Mouse (Mus musculus) kidney, adult 8-10 months (tissue): ENCODE results near the gene Abcc9.

ENCODE experiments used
- DNase-seq, 2 experiments: peaks; one replicate each; pipeline ENCODE4 v3.0.0; 2022

Gene Abcc9

DNA sequence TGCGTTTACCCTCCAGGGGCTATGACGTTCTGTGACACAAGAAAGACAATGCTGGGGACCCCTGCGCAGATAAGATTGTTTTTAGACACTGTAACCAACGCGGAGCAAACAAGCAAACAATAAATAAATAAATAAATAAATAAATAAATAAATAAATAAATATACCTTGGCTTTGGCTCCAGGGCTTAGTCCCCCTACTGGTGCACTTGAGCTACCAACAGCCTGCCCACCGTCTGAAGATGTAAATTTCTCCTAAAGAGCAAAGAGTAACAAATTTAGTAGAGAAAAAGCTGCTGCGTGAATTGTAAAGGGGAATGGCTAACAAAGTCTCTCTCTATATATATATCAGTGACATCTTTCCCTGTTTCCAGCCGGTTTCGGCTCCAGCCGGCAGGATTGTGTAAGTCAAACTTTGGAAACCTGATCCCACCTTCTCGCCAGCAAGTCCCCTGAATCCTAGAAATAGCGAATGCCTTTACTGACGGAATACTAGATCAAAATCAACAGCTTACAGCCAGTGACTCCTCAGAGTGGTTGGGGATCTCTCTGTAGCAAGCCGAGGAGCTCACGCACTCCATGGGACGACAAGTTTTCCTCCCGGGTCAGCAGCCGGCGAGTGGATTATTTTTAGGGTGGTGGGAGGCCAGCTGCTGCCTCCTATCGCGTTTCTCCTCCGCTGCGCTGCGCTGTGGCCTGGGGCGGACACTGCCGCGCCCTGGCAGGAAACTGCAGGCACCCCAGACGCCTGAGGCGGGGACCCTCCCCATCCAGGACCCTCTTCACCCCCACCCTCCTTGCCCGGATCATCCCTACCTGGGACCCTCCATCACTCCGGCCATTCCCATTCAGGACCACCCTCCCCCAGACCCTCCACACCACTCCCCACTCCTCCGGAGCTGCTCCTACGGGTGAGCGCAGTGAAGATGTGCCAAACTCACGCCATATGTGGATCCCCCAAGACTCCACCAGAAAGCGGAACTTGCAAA lies at the start of gene Abcc9:
Gene Abcc9 (minus strand): TSS at position 664 of the 986 bp plus-strand sequence.
- DNase-seq: no peak

DNA sequence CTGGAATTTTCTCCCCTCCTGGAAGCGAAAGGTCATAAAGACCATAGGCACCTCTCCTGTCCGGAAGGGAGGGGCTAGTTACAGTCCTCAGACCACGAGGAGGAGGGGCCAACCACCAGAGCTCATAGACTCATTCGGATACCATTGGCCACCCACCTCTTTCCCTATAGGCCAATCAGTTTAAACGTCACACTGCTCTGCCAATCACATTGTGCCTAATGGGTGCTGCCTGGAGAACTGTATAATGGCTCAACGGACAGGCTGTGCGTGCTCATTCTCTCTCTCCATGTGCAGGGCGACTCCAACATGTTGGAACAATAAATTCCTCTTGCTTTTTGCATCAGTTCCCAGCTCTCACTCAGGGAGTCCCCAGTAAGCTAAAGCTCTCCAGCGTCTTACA lies 49.2 kb upstream of the Abcc9 start:
- DNase-seq: no peak

DNA sequence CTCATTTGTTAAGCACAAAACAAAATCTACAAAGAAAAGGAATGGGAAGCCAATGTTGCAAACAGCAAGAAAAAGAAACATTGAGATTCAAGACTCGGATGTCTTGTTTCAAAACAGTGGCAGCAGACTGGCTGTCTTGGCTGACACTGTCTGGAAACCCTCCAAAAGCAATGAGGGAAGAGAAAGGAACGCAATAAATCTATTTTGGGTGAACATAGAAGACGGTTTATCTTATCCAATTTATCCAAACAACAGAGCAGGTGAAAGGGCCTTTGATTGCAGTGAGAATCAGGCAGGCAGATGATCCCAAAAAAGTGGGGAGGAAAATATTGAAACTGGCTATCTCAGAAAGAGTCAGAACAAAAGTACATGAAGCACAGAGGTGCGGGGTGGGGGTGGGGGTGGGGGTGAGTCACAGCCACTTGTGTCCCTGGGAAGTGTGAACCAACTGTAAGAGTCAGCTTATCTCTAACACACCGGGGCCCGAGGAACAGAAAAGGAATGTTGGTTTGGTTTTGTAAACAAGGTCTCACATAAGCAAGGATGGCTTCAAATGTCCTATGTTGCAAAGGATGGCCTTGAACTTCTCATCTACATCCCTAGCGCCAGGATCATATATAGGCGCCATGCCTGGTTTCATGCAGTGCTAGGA lies 46.1 kb upstream of the Abcc9 start:
- no peak for DNase-seq

DNA sequence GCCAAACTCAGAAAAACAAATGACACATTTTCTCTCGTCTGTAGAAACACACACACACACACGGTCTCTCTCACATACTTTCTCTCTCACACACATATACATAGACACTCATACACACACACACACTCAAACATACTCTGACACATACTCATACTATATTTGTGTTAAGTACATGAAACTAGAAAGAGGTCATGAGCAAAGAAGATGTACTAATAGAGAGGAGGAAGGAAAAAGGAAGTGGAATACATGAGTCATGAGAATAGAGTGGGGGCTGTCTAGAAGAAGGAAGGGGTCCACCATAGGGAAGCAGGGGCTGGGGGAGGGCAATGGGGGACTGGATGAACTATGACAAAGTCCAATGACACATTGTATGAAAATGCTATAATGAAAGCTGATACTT lies 45.0 kb upstream of the Abcc9 start:
- DNase-seq: no peak

DNA sequence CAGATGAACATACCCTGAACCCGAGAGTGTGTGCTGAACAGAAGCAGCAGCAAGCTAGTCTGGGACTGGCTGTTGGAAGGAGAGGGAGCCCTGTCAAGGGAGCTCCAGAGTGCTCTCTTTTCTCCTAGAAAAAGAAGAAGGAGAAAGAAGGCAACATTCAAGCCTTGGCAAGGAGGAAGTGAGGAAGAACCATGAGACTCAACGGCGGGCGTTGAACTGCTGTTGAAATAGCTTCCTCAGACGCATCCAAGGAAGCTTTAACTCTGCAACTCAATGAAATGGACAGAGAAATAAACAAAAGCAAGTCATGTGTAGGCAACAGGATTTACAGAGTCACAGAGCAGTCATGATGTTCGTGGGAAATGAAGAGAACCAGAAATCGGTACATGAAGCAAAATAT lies 44.6 kb upstream of the Abcc9 start:
- no peak for DNase-seq

DNA sequence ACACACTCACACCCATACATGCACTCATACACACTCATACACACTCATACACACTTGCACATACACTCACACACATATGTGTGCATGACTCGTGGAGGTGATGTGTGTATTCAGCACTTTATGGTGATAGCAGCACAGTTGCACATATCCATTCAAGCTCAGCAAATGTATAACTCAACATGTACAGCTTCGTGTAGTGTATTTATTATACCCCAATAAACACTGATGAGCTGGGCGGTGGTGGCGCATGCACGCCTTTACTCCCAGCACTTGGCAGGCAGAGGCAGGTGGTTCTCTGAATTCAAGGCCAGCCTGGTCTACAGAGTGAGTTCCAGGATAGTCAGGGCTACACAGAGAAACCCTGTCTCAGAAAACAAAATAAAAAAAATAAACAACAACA lies 43.4 kb upstream of the Abcc9 start:
- no peak for DNase-seq

DNA sequence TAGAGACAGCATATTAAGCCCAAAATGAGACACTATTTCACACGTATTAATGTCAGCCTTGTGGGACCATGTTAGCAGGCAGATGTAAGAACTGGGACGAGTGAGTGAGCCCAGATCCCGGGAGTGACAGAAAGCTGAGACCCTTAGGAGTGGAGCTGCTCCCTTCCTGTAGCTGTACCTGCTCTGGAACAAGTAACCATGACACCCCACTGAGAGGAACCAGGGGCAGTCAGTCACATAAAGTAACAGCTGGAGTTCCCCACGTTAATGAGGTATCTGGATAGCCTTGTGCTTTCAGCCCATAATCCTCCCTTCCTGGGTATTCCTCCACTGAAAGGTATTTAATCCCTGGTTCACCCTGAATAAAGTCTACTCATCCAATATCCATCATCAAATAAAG lies 41.1 kb upstream of the Abcc9 start:
- no peak for DNase-seq

DNA sequence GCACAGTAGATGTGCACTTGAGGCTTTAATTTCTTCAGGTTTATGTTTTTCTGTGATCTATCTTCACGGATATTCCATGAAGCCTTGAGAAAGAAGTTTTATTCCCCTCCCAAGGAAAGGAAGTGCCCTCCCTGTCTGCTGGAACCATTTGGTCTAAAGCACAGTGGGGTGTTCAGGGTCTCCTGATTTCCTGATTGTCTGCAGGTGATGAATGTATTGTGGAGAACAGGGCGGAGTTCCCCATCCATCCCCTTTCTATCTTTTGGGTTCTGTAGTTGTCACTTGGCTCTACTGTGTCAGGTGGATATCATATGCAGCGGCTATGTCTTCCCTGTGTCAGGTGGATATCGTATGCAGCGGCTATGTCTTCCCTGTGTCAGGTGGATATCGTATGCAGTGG lies 39.6 kb upstream of the Abcc9 start:
- no peak for DNase-seq

DNA sequence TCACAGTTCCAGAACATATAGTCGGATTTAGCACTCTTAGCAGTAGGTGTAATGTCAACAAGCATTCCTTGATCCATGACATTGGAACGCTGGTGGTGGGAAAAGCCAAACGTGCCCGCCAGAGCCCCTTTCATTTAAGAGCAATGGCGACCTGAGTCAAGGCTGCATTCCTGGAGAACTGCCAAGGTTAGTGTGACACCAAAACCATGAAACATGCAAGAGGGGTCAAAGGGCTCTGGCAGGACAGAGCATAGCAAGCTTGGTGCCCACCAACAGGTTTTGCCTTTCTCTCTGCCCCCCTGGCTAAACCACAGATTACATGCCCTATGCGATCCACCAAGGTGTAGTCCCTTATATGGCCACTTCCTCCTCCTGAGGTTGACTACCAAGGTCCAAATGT lies 36.5 kb upstream of the Abcc9 start:
- DNase-seq: no peak

DNA sequence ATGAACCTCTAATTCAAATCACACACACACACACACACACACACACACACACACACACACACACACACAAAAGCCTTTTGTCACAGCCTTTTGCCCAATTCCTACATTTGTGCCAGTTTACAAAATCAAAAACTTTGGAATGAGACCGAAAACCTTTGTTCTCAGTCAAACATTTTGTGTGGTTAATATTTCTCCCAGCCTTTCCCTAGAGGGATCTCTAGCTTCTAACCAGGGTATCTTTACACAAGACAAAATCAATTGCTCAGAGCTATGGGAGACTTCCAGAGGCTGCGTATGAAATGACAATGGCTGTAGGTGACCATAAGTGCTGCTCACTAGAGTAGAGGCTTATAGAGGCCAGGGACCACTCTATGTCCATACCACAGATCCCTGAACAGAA lies 36.1 kb upstream of the Abcc9 start:
- DNase-seq: no peak

DNA sequence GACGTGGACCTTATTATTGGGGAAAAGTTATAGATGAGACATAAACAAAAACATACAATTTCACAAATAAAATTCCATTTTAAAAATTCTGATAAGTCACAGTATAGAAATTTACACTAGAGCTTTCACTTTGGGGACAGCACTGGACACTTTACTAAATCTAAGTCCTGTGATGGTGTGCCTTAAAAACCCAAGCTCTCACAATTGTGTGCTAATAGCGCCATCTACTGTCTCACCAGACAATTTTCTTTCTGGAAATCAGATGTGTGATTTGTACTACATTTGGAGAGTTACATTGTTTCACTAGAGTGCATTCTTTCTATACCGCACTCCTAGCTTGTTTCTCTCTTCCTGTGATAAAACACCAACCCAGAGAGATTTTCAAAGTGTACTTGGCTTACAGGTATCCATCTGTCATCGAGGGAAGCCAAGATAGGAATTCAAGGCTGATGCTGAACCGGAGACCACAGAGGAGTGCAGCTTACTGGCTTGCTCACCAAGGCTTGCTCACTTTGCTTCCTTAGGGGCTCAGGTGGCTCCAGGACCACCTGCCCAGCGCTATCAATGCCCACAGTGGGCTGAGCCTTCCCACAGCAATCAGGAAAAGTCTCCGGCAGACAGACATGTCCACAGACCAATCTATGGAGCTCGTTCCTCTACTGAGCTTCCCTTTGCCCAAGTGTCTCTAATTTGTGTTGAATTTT lies 33.3 kb upstream of the Abcc9 start:
- peak in 1 of 2 experiments; percentile 33 for DNase-seq

DNA sequence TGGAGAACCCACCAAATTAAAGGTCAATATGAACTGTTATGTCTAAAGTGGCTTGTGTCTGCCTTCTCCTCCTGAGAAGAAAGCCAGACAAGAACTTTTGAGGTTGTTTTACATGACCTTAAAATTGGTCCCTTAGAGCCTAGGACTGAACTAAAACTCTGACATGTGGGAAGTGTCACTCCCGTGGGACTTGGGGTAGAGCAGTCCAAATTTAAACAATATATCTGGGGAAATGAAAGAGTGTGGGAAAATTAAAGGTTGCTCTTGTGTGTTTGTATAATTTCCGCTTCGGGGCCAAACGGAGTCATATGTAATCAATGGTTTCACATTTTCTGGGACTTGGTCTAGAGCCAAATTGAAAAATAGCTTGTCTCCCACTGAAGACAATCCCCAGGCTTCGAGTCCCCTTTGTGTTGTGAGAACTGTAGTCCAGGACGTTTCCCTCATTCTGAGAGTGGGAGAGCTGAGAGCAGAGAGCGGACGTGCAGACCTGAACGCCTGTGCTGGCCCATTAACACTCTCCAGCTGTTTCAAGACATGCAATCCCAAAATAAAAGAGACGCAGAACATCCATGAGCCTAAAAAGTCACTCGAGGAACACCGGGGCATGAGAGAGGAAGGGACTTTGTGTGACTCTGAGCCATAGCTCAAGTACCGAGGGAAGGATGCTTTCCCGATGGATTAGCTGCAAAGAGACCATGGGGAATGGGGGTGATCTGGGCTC lies 30.6 kb upstream of the Abcc9 start:
- DNase-seq: no peak

DNA sequence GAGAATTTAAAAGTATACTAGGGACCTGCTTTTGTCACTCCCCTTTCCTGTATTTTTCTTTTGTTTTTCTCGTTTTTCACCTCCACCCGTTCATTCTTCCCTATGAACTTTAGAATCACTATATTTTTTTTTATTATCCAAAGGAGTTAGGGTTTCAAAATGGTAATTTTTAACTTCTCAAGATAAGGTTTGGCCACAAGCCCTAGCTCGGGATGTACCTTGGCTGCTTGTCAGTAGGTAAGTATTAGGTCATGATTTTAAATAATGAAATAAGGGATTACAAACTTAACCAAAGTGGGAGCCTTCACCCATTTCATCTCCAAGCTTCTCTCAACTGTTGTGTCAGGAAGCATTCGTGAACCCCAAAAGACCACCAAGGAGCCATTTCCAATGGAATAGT lies 23.9 kb upstream of the Abcc9 start:
- DNase-seq: peak in 1 of 2 experiments; percentile 21

DNA sequence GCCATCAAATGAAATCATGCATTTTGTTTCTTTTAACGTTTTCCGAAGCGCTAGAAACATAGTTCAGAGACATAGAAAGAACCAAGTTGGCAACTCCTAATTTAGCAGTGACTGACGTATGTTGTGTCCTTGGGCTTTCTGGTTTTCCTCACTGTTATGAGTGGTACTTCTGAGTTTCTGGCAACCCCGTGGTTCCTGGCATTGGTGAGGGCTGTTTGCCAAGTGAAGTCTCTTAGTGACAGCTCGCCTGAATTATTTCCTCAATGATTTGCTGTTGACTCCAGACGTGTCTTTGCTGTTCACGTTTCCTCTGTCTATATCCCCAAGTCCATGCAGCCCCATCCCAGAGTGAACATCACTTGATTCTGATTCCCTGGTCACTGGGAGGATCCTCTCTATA lies 19.6 kb upstream of the Abcc9 start:
- no peak for DNase-seq

DNA sequence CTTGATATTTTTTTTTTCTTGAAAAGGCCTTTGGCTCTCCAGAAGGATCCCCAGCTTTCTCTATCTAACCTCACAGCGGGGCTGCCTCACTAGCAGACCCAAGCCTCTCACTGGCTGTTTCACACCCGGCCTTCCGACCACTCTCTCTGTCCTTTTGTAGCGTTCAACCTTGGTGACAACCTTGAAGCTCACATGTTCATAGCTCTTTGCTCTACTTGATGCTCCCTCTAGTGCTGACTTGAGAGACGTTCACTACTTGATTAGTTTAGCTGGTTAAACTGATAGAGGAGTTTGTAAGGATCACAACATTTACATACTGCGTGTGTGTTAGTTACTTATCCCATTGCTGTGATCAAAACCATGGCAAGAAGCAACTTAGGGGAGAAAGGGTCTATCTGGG lies 18.5 kb upstream of the Abcc9 start:
- no peak for DNase-seq

DNA sequence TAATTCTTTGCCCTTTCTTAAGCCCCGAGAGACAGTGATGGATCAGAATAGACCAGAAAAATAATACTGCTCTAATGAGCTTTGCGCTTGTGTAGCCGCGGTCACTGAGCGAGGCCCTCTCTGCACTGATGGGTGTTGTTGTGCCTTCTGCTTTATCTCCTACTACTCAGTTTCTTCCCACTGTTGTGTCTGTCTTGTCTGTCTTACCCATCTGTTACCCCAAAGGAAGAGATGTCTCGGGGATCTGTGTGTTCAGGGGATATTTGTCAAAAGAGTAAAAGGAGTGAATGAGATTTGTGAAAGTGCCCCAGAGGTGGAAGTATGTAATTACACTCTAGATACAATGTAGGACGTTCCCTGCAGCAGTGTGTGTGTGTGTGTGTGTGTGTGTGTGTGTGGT lies 16.1 kb upstream of the Abcc9 start:
- DNase-seq: no peak

DNA sequence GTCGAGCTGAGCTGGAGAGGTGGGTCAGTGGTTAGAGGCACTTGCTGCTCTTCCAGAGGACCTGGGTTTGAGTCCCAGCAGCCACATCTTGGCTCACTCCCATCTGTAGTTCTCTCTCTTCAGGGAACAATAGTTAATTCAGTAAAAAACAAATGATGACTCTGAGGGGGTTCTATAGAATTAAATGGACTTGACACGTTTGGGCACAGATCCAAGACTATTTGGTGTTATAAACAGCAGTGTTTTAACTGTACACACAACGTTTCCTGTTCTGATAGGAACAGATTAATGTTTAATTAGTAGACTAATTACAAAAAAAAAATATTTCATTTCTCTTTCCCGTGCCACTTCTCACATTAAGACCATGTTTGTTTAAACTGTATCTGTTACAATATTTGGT lies 15.1 kb upstream of the Abcc9 start:
- no peak for DNase-seq

DNA sequence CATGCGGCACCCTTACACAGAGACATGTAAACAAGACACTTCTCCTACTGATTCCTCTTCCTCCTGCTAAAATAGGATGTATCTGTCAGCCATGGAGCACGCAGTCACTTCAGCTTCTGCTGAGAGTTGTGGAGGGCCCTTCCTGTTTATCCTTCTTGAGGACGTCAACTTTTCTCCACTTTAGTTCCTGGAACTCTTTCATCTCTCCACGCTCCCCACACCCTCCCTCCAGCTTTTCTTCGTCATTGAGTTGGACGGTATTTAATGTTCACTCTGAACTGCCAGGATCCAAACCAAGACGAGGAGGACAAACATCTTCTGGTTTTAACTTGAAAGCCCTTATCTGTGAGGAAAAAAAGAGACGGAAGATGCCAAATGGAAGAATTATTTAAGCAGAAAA lies 12.9 kb upstream of the Abcc9 start:
- no peak for DNase-seq

DNA sequence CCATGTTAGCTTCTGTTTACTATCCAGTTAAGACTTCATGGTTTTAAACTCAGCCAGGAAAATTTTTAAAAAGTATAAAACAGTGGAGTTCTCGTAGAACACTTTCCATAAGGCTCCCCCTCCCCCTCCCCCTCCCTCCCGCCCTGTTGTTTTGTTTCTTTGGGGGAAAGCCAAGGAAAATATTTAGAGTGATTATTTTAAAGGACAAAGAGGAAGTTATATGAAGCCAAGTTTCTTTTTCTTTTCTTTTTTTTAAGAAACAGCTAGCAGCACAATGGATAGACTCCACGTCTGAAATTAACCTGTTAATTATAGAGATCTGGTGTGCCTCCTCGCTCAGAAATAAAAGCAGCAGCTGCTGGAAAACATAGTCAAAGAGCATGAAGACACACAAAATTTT lies 9.0 kb upstream of the Abcc9 start:
- no peak for DNase-seq

DNA sequence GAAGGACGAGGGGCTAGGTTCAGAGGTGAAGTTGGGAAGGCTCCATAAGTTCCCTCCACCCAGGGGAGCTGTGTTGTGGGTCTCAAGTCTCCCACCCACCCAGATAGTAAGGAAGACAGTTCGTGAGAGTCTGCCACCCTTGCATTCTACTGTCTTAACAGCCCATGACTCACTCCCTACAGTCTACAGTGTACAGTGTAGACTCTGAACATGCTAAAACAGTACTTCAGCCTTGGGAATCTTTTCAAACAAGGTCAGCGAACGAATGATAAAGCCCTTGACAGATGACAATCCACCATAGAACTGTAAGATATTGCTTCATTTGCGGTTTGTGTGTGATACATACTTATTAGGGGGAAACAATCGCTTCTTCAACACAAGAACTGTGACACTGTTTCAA lies 8.6 kb upstream of the Abcc9 start:
- no peak for DNase-seq

DNA sequence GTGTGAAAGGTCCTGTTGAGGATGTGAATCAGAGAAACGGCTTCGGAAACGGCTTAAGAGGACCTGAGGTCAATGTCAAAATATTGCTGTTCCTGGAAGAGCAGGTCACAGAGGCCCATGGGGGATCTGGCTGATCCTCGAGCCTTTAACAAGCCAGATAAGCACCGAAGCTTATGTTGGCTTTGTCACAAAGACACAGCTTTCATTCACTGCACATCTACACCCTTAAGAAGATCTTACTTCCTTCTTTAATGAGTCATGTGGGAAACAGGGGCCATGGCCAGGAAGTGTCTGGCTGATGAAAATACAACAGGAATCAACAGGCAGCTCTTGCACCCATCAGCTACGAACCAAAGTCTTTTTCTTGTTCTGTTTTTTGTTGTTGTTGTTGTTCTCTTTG lies 6.3 kb upstream of the Abcc9 start:
- DNase-seq: no peak

DNA sequence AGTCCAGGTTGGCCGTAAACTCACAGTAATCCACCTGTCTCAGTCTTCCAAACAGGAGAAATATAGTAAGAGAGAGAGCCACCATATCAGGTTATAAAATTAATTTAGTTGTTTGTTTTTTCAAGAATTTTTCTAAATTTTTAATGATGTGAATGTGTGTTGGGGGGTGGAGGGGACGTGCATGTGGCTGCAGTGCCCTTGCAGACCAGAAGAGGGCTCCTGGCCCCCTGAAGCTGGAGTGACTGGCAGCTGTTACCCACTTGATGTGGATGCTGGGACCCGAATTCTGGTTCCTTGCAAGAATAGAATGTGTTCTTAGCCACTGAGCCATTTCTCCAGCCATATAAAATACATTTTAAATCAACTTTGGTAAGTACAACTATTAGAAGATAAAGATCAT lies 4.6 kb upstream of the Abcc9 start:
- DNase-seq: no peak

DNA sequence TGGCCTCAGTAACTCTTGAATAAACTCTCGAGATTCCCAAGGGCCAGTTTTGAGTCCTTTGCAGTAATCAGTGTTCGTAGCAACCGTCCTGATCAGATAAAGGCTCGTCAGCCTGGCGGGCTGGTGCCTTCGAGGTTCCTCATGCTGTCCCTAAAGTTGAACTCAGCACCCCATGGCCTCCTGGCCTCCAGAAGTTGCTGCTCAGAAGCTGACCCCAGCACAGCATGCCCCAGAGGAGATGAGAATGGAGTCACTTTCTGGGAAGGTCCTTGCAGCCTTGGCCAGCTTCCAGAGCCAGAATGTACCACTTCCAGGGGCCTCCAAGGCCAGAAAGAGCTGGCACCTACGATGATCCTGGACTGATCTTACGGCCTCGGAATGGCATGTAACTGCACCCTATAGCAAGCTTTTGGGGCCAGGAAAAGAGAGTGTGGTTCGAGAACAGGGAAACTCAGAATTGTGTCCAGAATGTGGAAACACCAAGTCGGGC lies 1.4 kb upstream of the Abcc9 start:
- no peak for DNase-seq
